Mouse (Mus musculus) heart, adult 9 months (tissue): ENCODE results near the gene Hdac5.

ENCODE experiments used
- DNase-seq, 2 experiments: peaks; one replicate each; pipeline ENCODE4 v3.0.0; 2022; ENCODE audit warnings: low spot score in 2 of 2

The Hdac5 gene

DNA sequence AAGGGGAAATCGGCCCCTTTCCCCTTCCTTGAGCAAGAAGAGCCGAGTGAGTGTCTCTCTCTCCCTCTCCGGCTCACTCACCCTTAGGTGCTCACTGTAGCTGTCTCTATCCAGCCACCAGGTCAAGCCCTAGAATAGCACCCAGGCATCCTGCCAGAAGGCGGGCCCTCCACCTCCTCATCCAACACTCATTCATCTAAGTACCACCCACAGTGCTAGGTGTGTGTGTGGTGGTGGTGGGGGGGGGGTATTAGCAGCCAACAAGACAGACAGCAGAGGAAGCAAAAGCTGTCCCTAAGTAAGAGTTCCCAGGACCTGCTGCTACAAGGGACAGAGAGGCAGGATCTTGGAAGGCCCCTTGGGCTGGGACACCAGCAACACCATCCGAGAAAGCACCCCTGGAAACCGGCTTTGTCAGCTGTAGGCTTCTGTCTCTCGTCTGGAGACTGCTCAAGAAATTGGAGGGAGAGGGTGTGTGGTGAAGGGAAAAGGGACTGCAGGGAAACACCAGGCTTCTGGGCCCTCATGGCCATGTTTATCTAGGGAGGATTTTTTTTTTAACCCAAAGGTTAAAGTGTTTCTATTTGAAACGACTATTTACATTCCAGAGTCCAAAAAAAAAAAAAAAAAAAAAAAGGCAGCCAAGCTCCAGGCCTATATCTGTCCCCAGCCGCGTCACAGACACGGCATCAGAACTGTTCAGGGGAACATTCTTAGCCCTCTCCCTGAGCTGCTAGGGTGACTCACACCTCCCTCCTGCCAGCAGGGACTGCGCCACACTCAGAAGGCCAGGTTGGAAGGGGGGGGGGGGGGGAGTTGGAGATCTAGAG, 13.7 kb downstream of the Hdac5 start:
- peak; percentile 70 to 72 for DNase-seq

DNA sequence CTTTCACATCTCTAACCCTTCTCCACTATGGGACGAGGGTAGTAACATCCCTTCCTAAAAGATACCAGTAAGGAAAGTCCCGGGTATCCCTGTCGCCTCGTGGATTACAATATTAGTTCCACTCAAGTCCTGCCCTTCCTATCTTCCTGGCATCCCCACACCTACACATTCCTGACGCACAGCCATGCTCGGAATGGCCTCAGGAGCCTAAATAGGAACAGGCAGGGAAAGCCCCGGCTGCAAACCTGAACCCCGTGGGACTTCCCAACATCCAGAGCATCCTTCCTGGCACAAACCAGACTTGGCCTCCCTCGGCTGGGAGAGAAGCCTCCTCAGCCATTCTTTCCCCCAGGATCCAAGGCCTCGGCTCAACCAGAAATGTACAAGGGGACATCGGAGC, 14.5 kb downstream of the Hdac5 start:
- DNase-seq, result no peak

DNA sequence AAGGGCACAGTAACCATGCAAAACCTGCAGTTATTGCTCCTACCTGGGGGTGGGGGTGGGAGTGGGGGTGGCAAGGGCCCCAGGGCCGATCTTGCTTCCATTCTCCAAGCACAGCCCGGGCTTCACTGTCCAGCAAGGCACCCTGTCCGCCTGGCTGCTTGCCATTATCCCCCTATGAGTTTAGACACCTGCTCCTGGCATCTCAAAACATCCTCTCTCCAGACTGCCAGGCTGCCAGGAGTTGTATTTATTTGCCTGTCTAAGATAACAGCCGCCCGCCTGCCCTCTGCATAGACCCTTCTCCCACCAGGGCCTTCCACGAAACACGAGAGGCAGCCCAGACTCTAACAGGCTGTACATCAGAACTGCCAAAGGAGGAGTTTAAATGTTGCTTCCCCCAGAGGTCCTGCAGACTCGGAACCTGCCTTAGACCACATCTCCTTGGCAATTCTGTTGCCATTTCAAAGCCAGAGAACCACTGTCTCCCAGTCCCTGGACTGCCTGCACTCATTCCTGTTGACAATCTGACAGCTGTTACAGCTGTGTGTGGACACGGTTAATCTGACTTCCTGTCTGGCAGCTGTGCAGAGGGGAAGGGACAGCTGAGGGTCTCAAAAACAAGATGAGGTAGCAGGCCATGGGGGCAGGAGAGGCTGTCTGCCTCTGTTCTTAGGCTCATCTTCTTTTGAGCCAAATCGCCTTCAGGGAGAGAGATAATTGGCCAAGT, 15.4 kb downstream of the Hdac5 start:
- no peak for DNase-seq

DNA sequence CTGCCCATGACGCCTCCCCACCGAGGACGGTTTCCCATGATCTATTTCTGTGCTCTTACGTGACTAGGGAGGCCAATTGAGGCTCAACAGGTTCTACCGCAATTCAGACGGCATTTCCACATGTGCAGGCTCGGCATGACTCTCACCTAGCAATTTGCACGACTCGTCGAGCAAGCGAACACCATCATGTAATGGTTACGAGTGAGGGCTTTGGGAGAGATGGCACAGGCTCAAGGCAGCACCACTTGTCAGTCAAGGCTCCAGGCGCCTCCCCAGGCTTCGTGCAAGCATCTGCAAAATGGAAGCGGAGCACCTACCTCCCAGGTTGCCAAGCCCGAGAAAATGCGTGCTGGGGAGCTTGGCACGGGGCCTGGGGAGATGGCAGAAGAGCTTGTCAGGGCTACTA, 18.0 kb downstream of the Hdac5 start:
- no peak for DNase-seq

DNA sequence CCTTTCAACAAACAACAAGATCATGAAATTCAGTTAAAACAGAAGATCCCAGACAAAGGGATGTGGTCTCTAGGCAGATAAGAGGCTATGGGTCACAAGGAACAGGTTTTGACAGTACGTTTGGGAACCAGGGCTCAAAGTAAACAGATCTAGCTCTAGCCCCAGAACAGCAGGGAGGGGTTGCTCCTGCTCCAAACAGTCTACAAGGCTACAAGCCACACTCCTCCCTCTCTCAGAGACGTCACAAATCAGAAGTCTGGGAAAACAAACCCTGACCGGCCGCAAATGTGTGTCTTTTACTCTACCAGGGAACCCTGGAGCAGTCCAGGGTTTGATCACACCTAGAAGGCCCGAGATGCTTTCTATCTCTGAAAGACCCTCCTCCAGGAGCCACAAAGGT, 19.0 kb downstream of the Hdac5 start:
- DNase-seq, result no peak

DNA sequence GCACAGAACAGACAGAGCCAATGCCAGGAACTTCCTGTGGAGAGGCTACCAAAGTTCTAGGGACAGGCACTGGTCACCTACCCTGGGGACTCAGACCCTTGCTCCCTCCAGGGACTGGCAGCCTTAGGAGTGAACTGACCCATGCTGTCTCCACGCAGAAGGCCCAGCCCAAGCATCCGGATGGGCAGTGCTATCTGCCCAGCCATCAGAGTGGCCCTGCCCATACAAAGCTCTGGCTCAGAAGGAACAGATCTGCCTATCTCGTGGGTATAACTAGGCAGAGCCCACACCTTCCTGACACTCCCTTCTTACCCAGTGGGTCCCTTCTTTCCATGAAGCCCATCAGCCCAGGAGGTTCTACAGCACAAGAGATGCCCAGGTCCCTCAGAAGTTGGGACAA, 19.8 kb downstream of the Hdac5 start:
- DNase-seq, result no peak

DNA sequence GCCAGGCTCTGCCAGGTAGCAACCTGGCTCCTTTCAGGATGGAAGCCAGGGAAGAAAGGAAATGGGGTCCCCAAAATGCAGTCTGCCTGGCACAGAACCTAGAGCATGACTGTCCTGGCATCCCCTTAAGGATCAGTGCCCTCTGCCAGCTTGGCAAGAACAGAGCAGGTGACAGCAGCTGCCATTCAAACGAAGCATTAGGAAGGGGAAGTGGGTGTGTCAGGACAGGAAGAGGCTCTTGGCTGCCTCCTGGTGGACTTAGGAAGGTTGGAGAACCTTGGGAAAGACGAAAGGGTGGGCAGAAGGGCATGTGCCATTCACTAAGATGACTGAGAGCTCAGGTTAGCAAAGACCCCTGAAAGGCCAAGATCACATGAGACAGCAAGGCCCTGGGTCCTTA, 20.2 kb downstream of the Hdac5 start:
- no peak for DNase-seq

DNA sequence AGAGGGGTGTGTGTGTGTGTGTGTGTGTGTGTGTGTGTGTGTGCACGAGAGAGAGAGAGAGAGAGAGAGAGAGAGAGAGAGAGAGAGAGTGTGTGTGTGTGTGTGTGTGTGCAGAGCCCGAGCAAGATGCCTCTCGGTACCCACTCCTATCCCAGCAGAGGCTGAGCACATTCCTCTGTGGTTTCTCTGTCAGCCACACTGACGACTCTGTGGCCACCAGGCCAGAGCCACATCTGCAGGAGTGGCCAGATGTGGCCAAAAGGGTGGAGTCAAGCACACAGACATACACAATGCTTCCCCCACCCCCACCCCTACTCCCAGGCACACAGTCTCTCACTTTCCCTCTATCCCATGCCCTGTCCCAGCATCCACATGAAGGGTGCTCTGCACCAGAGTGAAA, 21.1 kb downstream of the Hdac5 start:
- DNase-seq, result no peak

DNA sequence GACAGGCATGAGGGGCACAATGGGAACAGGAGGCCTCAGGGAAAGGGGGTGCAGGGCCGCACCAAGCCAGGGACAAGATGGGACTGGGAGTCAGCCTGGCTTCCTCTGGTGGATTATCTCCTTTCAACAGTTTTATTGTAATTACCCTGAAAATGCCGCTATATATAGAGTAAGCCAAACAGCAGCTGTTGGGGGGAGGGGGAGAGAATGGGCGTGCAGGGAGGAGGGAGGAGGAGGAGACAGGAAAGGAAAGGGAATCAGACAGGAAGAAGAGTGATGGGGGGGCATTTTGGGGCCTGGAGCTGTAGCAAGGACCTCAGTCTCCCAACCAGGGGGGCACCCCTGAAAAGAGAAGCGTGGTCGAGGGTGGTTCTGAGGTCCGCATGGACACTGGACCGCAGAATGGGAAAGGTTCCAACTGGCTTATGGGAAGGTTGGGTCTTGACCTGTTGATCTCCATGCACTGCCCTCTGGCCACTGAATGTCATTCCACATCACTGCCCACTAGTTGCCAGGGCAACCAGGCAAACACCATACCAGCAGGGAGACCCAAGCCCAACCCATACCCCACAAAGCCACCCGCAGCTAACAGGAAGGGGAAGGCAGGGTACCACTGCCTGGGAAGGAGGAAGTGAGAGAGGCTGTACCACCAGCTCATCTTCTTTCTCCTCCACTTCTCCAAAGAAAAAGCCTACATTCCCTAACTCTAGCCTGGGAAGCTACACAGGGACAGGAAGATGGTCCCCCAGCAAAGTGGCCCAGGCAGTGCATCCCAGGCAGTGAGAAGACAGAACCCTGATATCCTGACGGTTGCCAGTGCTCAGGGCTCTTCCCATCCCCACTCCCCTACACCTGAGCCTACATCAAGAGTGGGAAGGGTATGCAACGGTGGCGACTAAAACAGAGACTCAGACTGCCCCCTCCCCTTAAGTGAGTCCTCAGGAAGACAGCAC, 21.9 kb downstream of the Hdac5 start:
- DNase-seq, result peak in 1 of 2 experiments; percentile 56

DNA sequence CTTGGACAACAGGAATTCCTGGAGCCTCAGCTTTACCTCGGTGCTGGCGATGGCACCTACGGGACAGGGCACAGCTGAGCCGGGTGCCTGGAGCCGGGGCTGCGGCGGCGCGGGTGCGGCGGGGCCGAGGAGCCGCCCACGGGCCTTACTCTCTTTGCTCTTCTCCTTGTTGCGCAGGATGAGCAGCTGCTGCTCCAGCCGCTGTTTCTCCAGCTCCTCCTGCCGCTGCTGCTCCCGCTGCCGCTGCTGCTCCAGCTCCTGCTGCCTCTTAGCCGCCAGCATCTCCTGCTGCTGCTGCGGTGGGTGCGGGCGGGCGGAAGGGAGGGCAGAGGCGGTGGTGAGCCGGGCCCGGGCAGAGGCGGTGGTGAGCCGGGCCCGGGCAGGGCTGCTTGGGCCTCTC, 23.5 kb downstream of the Hdac5 start:
- DNase-seq, result no peak

DNA sequence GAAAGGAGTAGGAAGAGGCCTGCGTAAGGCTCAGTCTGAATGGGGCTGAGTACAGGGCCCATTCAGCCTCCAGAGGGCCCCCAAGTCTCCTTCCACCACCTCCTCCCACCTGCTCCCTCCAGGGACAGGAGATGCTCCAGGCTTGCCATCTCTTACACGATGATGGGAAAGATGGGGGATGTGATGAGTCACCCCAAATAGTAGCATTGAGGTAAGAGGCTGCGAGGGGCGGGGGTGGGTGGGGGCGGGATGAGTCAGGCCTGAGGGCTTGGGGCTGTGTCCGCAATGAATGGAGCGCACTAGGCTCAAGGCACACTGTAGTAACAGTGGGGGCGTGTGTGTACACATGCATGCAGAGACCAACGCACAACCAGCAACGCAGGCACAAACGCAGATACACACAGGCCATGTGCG, 28.6 kb downstream of the Hdac5 start:
- DNase-seq, result no peak

DNA sequence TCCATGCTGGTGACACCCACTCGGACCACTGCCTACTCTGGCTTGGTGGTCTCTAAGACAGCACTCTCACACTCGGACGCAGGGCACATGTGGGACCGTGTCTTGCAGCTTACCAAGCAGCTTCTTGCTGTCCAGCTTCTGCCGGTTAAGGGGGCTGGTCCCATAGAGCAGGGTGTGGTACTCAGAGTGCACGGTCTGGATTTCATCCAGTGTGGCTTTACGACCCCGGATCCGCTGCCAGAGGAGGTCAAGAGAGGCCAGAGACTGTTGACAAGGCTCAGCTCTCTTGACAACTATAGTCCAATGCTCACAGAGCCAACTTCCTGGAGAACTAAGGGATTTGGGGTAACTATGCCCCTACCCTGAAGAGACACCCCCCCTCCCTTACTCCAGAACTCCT, 30.1 kb downstream of the Hdac5 start:
- no peak for DNase-seq

DNA sequence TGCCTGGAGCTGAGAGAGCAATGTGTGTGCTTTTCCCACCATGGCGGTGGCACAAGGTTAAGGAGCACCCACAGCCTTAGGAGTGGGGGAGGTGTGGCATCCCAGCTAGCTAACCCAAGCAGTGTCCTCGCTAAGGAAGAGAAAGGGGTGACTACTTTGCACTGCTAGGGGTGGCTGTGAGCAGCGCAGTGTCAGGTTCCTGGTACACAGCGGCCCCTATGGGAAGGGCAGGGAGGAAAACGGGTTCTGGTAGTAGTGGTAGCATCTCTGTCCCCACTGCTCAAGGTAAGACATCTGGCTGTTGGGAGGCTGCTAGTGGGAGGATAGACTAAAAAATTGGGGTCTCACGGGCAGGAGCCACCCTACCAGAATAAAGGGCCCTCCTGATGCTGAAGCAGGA, 31.7 kb downstream of the Hdac5 start:
- DNase-seq, result no peak

DNA sequence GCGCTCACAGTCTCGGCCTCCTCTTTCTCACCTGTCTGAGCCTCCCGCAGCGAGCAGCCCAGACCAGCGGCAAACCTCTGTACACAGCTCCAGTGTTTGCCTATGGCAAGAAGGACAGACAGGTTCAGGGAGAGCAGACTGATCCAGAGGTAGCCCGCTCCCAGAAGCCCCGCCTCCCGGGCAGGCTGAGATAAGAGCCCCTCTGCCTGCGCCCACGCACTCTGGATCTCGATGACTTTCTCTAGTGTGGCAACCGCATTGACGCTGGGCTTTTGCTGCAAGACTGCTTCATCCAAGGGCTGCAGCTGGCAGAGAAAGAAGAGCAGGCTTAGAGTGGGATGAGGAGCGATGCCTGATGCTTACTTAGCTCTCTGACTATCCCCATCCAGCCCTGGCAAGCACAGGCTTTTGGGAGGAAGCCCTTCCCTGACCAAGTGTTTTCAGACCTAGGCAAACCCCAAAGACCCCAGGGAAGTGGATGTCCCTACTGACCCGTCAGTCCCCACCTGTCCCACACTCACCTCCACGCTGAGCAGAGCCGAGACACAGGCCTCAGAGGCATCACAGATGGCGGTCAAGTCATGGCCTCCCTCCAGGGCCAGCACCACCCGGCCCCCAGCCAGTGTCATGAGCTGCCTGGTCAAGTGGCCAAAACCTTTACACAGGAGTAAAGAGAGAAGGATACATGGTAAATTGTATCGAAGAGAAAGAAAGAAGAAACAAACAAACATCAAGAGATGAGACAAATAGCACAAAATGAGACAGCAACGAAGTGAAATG, 33.8 kb downstream of the Hdac5 start:
- no peak for DNase-seq

DNA sequence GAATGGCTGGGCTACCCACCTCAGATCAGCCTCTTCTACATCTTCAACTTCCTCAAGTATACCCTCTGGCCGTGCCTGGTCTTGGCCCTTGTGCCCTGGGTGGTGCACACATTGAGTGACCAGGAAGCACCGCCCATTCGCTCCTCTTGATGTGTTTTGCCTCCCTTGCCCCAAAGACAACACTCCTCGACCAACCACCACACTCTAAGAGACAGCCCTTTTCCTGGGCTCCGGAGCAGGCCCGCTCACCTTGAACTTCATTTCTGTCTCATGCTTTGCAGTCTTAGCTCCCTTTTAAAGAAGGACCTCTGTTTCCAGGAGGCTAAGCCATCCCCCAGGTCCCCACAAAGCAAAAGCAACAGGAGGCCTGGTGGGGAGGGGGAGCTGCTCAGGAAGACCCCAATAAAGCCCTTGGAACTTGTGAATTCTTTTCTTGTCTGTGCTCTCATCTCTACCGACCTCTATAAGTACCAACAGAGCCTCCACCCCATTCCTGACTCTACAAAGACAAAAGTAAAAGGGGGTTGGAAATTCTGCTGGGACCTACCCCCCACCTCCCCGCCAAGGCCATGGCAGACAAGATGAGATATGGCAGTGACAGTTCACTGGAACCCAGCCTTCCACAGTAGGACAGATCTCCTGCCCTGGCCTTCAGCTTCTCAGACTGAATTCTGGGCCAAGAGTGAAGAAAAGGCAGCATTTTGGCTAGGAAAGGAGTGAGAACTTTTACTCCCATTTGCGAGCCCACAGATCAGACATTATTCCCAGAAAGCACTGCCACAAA, 36.1 kb downstream of the Hdac5 start:
- no peak for DNase-seq

DNA sequence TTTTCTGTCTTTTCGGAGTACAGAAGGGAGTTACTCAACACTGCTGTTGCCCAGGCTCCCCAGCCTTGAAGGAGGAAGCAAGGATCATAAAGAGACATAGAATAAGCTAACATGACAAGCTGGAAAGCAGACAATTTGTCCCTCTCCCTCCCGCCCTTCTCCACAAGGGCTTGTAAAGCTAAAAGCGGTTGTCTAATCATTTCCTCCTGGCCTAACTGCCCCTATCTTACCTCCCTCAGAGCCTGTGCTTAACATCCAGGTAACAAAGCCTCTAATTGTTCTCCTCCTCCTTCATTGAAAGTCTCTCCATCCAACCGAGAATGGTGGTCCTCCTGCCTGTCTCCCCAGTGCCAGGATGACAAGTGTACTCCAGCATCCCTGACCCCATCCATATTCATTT, 39.1 kb downstream of the Hdac5 start:
- DNase-seq, result no peak

DNA sequence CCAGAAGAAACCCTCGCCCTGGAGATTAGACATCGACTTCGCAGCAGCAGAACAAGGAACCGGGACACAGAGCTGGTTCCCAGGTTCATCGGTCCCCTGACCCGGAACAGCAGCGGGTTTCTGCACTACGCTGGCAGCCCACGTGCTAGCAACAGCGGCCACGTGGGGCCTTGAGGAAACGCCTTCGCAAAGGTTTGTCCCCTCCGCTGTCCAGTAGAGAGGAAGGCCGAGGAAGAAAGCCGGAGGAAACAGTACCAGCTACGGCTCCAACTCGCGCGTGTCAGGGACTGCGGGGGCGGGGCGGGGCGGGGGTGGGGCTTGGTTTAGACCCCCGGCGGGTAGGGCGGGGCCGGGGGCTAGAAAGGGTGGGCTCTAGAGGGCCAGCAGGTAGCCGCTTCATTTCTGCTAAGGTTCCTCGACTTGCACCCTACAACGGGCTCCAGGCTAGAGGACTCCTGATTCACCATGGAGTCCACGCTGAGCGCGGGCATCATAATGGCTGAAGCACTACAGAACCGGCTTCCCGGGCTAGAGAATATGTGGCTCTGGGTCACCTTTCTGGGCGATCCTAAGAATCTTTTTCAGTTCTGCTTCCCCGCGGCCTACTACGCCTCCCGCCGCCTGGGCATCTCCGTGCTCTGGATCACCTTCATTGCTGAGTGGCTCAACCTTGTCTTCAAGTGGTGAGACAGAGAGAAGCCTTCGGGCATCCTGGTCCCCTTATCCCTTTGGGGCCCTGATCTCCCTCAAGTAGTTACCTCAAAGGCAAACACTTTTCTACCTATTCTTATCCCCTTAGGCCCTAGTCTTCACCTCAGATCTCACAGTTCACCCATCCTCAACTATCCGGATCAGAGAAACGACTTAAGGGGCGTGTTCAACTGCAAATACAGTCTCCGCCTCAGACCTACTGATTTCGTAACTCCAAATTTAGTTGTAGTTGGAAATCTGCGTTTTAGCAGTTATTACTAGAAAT, 40.2 kb downstream of the Hdac5 start, which contains the start of gene G6pc3:
Gene G6pc3, plus strand, starts transcription at position 160 of the 976 bp plus-strand sequence.
- DNase-seq, result peak; percentile 93

DNA sequence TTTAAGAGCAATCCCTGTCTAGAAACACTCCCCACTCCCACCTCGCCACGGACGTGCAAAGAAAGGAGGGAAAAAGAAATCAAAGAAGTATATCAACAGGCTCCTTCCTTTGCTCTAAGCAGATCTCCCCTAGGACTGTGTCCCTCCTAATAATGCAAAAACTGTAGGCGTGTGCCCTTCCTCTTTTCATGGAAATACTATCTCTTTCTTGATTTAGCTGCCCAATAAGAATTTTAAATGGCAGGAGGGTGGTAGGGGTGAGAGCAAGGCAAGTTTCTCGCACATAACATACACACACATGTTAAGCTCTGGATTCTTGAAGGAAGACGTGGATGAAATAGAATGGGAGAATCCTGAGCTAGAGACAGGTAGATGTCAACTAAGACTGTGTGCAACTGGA, 41.0 kb downstream of the Hdac5 start:
- no peak for DNase-seq

DNA sequence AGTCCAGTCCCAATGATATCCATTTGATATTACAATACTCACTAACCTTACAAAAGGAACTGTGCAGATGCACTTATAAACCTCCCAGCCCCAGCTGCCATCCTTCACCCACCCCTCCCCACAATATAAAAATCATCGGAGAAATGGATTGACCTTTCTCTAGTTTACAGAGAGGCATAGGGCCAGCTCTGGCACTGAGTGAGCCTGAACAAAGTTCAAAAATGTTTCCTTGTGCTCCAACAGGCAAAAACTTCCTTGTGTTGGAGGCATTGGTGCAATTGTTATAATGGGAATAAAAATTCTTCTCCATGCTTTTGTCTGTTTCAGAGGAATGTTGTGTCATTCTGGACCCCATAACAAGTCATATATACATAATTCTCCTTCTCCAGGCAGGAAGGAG, 43.7 kb downstream of the Hdac5 start:
- no peak for DNase-seq
